Comparison of ENCODE assay signal across 8 mouse cellular contexts in the genomic region with DNA sequence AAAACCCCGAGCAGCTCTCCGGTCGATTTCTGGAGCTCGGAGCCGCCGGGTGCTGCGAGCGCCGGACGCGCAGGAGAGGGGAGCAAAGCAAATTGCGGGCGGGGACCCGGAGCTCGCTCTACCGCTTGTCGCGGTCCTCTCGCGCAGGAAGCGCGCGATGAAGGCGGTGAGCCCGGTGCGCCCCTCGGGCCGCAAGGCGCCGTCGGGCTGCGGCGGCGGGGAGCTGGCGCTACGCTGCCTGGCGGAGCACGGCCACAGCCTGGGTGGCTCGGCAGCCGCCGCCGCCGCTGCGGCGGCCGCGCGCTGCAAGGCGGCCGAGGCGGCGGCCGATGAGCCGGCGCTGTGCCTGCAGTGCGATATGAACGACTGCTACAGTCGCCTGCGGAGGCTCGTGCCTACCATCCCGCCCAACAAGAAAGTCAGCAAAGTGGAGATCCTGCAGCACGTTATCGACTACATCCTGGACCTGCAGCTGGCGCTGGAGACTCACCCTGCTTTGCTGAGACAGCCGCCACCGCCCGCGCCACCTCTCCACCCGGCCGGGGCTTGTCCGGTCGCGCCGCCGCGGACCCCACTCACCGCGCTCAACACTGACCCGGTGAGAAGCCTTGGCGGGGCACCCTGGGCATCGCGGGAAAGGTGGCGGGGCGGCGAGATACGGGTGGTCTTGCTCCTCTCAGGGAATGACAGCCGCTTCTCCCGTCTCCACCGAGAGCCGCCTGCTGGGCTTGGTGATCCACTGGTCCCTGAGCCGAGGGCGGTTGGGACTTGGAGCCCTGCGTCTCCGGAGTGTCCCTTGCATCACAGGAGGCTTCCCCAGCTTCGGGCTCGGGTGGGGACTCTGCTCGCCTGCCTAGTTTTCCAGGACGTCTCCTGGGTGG. TPM values are rescaled to one million over a fixed set of nuclear protein-coding genes. Genes with fewer than 3 reads are reported as not detected.
DNase-seq lines count a peak whose midpoint lies in the region; ATAC-seq and TF ChIP-seq lines count a peak whose summit lies in the region.

No protein-coding gene starts in this region.

- peaks cover 23% of the 10 kb centered on the region for H3K27me3 ChIP-seq in intestine, embryonic 14.5 days (replicated peaks; ENCODE audit: control insufficient read depth, insufficient read depth, low read length)

- DNase-seq in adrenal gland, adult 8-10 months: peak; percentile 18
- DNase-seq in cerebellum, postnatal 36 days: peak; percentile 38 to 39
- peak; percentile 66 for DNase-seq in gastrocnemius, adult 2 months
- DNase-seq in intestine, embryonic 14.5 days (ENCODE audit: low spot score): peak; percentile 86
- DNase-seq in left cerebral cortex, postnatal 14 days (ENCODE audit: low spot score in 2 of 2): peak; percentile 19 to 41
- DNase-seq in right cerebral cortex, postnatal 36 days (ENCODE audit: low spot score in 2 of 2): peak; percentile 33 to 55
- no peak for DNase-seq in T-cell, adult 2 months (ENCODE audit: low spot score)

- ATAC-seq in intestine, embryonic 14.5 days (replicated peaks; ENCODE audit: low FRiP score, low TSS enrichment, low read depth): peak; percentile 47
- peak; percentile 14; the same call in 1 of the 2 replicates for ATAC-seq in megakaryocyte progenitor cell, adult 5-6 weeks (replicated peaks; ENCODE audit: poor library complexity)

- peak overlapping the region; percentile 88 for H3K4me3 ChIP-seq in gastrocnemius, adult 2 months
- H3K4me3 ChIP-seq in intestine, embryonic 14.5 days (ENCODE audit: low read depth, low read length): peak overlapping the region; percentile 65

- TF ChIP-seq CTCF in gastrocnemius, adult 2 months (IDR thresholded peaks at IDR 0.05): no peak

- intact Hi-C loops in gastrocnemius, adult 2 months (cut with DNase I): loop anchor here (2.0 kb wide), 1 partner anchor 33 kb away; no protein-coding TSS in a partner anchor
- intact Hi-C loops in left cerebral cortex, postnatal 14 days (cut with DNase I): loop anchor here (5.0 to 10.0 kb wide), 3 partner anchors 34 to 957 kb away; no protein-coding TSS in a partner anchor

- H3K4me1 ChIP-seq in intestine, embryonic 14.5 days (replicated peaks; ENCODE audit: control insufficient read depth, insufficient read depth, low read length): peaks cover 8% of the 10 kb centered on the region; the same call in 1 of the 2 replicates

- peak overlapping the region; percentile 79 for H3K27ac ChIP-seq in gastrocnemius, adult 2 months
- H3K27ac ChIP-seq in intestine, embryonic 14.5 days (ENCODE audit: low read depth): peak overlapping the region; percentile 87

- H3K36me3 ChIP-seq in intestine, embryonic 14.5 days (ENCODE audit: control insufficient read depth, insufficient read depth, low read length): no peaks in the 10 kb centered on the region

- peak overlapping the region; percentile 90 for H3K4me2 ChIP-seq in intestine, embryonic 14.5 days (ENCODE audit: low read length)

- WGBS in intestine, embryonic 14.5 days: under 1% methylated on average over 96 of the region's 98 CpGs

- no peaks in the 10 kb centered on the region for H3K9me3 ChIP-seq in intestine, embryonic 14.5 days (ENCODE audit: control insufficient read depth, low read length)

- peak overlapping the region; percentile 73 for H3K9ac ChIP-seq in intestine, embryonic 14.5 days (ENCODE audit: low read length)

RNA-seq across cellular contexts. Expression of a gene that starts 0.6 kb away (rescaled TPM):
- total RNA-seq in adrenal gland, adult 8-10 months (2022): 1 to 10 TPM; 1.1 to 2.4 (median 1.7) TPM
- total RNA-seq in gastrocnemius, adult 2 months (2021): under 1 TPM; 0.59 to 0.70 TPM
- 10.9 and 15.2 TPM in 2 replicates for polyA plus RNA-seq in intestine, embryonic 14.5 days (2014; fragmentation: Nextera tagmentation; extraction: Ambion mirVana)
- 10 to 100 TPM; 25.0 to 30.6 TPM for total RNA-seq in left cerebral cortex, postnatal 14 days (2021)
- not detected in 2 replicates for total RNA-seq in megakaryocyte progenitor cell, adult 5-6 weeks (2015)
- not detected in 2 replicates for total RNA-seq in megakaryocyte progenitor cell, adult 5-6 weeks (2017)

Comparison
In these comparisons a context has a peak if more than half of its experiments do, and no peak if none do; other contexts are left out.
1. RNA of a gene that starts 0.6 kb away (total RNA-seq): 25.0 to 30.6 TPM in left cerebral cortex, postnatal 14 days; 1.1 to 2.4 TPM in adrenal gland, adult 8-10 months, 0.59 to 0.70 TPM in gastrocnemius, adult 2 months and not detected in megakaryocyte progenitor cell, adult 5-6 weeks; every median in the first group is over 4 times any median in the second.